Mouse (Mus musculus) cerebellum, postnatal 4 days (tissue): ENCODE data around the gene Zxdc.

ENCODE experiments used
- DNase-seq, 2 experiments: peaks; one replicate each; pipeline ENCODE4 v3.0.0; 2022; ENCODE audit warnings: low spot score in 2 of 2, mixed read lengths in 1 of 2

Zxdc gene

GRCm38 (mm10) chr6:90451512-90451911, 82.2 kb downstream of the Zxdc start:
- no peak for DNase-seq

GRCm38 (mm10) chr6:90452603-90453002, 83.3 kb downstream of the Zxdc start:
- DNase-seq = no peak
